Mouse (Mus musculus) liver, postnatal 0 days (tissue): ENCODE measurements around the gene Zfp618.

Source experiments
- CTCF ChIP-seq: sonication (generic); IDR thresholded peaks from 2 replicates; pipeline ENCODE4 v1.5.1; 2016; ENCODE audit warnings: antibody characterized with exemption, low read depth
- EP300 ChIP-seq: IDR thresholded peaks from 2 replicates; pipeline ENCODE4 v1.6.1; 2016; ENCODE audit warnings: antibody characterized with exemption, low read depth, mild to moderate bottlenecking

DNA sequence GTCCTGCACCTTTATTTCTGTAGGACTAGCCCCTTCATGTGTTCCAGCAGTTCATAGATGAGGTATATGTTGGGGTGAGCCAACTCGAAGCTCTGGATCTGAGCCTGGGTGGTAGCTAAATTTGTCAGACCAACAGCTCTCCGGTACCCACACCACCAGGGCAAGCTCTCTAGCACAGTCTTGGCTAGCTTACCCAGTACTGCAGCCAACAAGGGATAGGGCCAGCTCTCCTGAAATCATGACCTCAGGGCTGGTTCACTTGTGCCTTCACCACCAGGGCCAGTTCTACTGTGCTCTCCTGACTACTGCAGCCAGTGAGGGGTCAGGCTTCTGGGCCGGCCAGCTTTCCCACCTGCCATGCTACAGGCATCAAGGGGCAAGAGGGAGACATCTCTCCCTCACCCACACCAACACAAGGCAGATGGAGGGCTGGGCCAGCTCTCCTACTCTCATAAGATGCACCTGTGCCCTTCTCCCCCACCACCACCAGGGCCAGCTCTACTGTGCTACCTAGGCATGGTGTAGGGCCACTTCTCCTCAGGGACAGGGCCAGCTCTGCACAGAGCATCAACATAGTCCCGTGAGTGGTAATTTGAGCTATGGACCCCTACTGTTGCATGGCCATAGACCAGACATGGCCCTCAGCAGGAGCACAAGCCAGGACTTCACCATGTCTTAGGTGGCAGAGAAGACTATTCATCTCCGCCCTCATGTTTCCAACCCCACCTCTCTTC, 164.7 kb downstream of the Zfp618 start:
- no peak for TF ChIP-seq EP300
- TF ChIP-seq CTCF = no peak
